Mouse (Mus musculus): ENCODE data around the gene Dusp5. TPM values are rescaled to one million over a fixed set of nuclear protein-coding genes. Genes with fewer than 3 reads are reported as not detected.

Gene Dusp5
- polyA plus RNA-seq, 1 experiment from 2014 or later = 8.2 TPM

GRCm38 (mm10) chr19:53534757-53535410 lies 6.0 kb downstream of the Dusp5 start:
- Histone ChIP-seq H3K36me3 (ENCODE audit: control insufficient read depth, insufficient read depth, low read length) (peaks cover 3% of the 10 kb centered on the region; the same call in 1 of the 2 replicates), H3K4me2 (ENCODE audit: low read length) (no peak overlapping the region), H3K27me3 (replicated peaks; ENCODE audit: control insufficient read depth, insufficient read depth, low read length) (peaks cover 21% of the 10 kb centered on the region), H3K9ac (ENCODE audit: low read depth, low read length) (no peak overlapping the region), H3K27ac (ENCODE audit: low read depth, low read length) (no peak overlapping the region), H3K4me3 (ENCODE audit: low read length) (no peak overlapping the region), H3K4me1 (ENCODE audit: control insufficient read depth, insufficient read depth, low read depth, low read length) (peaks cover 4% of the 10 kb centered on the region; the same call in 1 of the 2 replicates), H3K9me3 (ENCODE audit: control insufficient read depth, low read length) (no peaks in the 10 kb centered on the region)
- 0 out of 2 replicates have a peak, but pooled peaks have one; percentile 56 for ATAC-seq
- 37% methylated on average over 7 of the region's 7 CpGs for WGBS

GRCm38 (mm10) chr19:53535421-53535820 lies 6.5 kb downstream of the Dusp5 start:
- WGBS = 67% methylated on average over 5 of the region's 6 CpGs
- H3K27ac ChIP-seq (ENCODE audit: low read depth, low read length) = no peak overlapping the region
- H3K4me3 ChIP-seq (ENCODE audit: low read length) = no peak overlapping the region
- H3K4me2 ChIP-seq (ENCODE audit: low read length) = no peak overlapping the region
- no peak overlapping the region for H3K9ac ChIP-seq (ENCODE audit: low read depth, low read length)
- no peak for ATAC-seq
- H3K4me1 ChIP-seq (ENCODE audit: control insufficient read depth, insufficient read depth, low read depth, low read length) = no peaks in the 10 kb centered on the region; the same call in 1 of the 2 replicates
- peaks cover 17% of the 10 kb centered on the region for H3K27me3 ChIP-seq (replicated peaks; ENCODE audit: control insufficient read depth, insufficient read depth, low read length)
- H3K9me3 ChIP-seq (ENCODE audit: control insufficient read depth, low read length) = no peaks in the 10 kb centered on the region
- H3K36me3 ChIP-seq (ENCODE audit: control insufficient read depth, insufficient read depth, low read length) = peaks cover 3% of the 10 kb centered on the region; the same call in 1 of the 2 replicates

- no peak for ATAC-seq
- Histone ChIP-seq H3K4me1 (ENCODE audit: control insufficient read depth, insufficient read depth, low read depth, low read length) (no peaks in the 10 kb centered on the region), H3K36me3 (ENCODE audit: control insufficient read depth, insufficient read depth, low read length) (peaks cover 3% of the 10 kb centered on the region; the same call in 1 of the 2 replicates), H3K9me3 (ENCODE audit: control insufficient read depth, low read length) (no peaks in the 10 kb centered on the region), H3K9ac (ENCODE audit: low read depth, low read length) (no peak overlapping the region), H3K27me3 (replicated peaks; ENCODE audit: control insufficient read depth, insufficient read depth, low read length) (peaks cover 10% of the 10 kb centered on the region), H3K4me3 (ENCODE audit: low read length) (no peak overlapping the region), H3K27ac (ENCODE audit: low read depth, low read length) (no peak overlapping the region), H3K4me2 (ENCODE audit: low read length) (no peak overlapping the region)
- WGBS = 92% methylated on average over 6 of the region's 6 CpGs
Measured at GRCm38 (mm10) chr19:53536251-53536650, 7.3 kb downstream of the Dusp5 start.

- 88% methylated on average over 17 of the region's 17 CpGs for WGBS
- Histone ChIP-seq H3K27me3 (replicated peaks; ENCODE audit: control insufficient read depth, insufficient read depth, low read length) (peaks cover 3% of the 10 kb centered on the region), H3K4me1 (ENCODE audit: control insufficient read depth, insufficient read depth, low read depth, low read length) (no peaks in the 10 kb centered on the region), H3K4me3 (ENCODE audit: low read length) (no peak overlapping the region), H3K4me2 (ENCODE audit: low read length) (no peak overlapping the region), H3K9me3 (ENCODE audit: control insufficient read depth, low read length) (no peaks in the 10 kb centered on the region), H3K27ac (ENCODE audit: low read depth, low read length) (no peak overlapping the region), H3K36me3 (ENCODE audit: control insufficient read depth, insufficient read depth, low read length) (peaks cover 3% of the 10 kb centered on the region; the same call in 1 of the 2 replicates), H3K9ac (ENCODE audit: low read depth, low read length) (no peak overlapping the region)
- no peak for ATAC-seq
Measured at GRCm38 (mm10) chr19:53536731-53537666, 8.1 kb downstream of the Dusp5 start.

GRCm38 (mm10) chr19:53538024-53538423 lies 9.1 kb downstream of the Dusp5 start:
- Histone ChIP-seq H3K9ac (ENCODE audit: low read depth, low read length) (no peak overlapping the region), H3K4me3 (ENCODE audit: low read length) (no peak overlapping the region), H3K27ac (ENCODE audit: low read depth, low read length) (no peak overlapping the region), H3K4me1 (ENCODE audit: control insufficient read depth, insufficient read depth, low read depth, low read length) (no peaks in the 10 kb centered on the region), H3K9me3 (ENCODE audit: control insufficient read depth, low read length) (no peaks in the 10 kb centered on the region), H3K36me3 (ENCODE audit: control insufficient read depth, insufficient read depth, low read length) (peaks cover 3% of the 10 kb centered on the region; the same call in 1 of the 2 replicates), H3K4me2 (ENCODE audit: low read length) (no peak overlapping the region), H3K27me3 (replicated peaks; ENCODE audit: control insufficient read depth, insufficient read depth, low read length) (no peaks in the 10 kb centered on the region)
- ATAC-seq = no peak
- WGBS = 92% methylated on average over 11 of the region's 11 CpGs

- Histone ChIP-seq H3K4me2 (ENCODE audit: low read length) (no peak overlapping the region), H3K4me3 (ENCODE audit: low read length) (no peak overlapping the region), H3K27ac (ENCODE audit: low read depth, low read length) (no peak overlapping the region), H3K4me1 (ENCODE audit: control insufficient read depth, insufficient read depth, low read depth, low read length) (no peaks in the 10 kb centered on the region), H3K27me3 (replicated peaks; ENCODE audit: control insufficient read depth, insufficient read depth, low read length) (no peaks in the 10 kb centered on the region), H3K9me3 (ENCODE audit: control insufficient read depth, low read length) (no peaks in the 10 kb centered on the region), H3K9ac (ENCODE audit: low read depth, low read length) (no peak overlapping the region), H3K36me3 (ENCODE audit: control insufficient read depth, insufficient read depth, low read length) (peaks cover 3% of the 10 kb centered on the region; the same call in 1 of the 2 replicates)
- no peak for ATAC-seq
- WGBS = 78% methylated on average over 5 of the region's 5 CpGs
Measured at GRCm38 (mm10) chr19:53538796-53539195, 9.9 kb downstream of the Dusp5 start.

- Histone ChIP-seq H3K4me3 (ENCODE audit: low read length) (no peak overlapping the region), H3K27me3 (replicated peaks; ENCODE audit: control insufficient read depth, insufficient read depth, low read length) (no peaks in the 10 kb centered on the region), H3K4me1 (ENCODE audit: control insufficient read depth, insufficient read depth, low read depth, low read length) (no peaks in the 10 kb centered on the region), H3K9ac (ENCODE audit: low read depth, low read length) (no peak overlapping the region), H3K36me3 (ENCODE audit: control insufficient read depth, insufficient read depth, low read length) (peaks cover 3% of the 10 kb centered on the region; the same call in 1 of the 2 replicates), H3K4me2 (ENCODE audit: low read length) (no peak overlapping the region), H3K27ac (ENCODE audit: low read depth, low read length) (no peak overlapping the region), H3K9me3 (ENCODE audit: control insufficient read depth, low read length) (no peaks in the 10 kb centered on the region)
- 82% methylated on average over 3 of the region's 3 CpGs for WGBS
- ATAC-seq = no peak
Measured at GRCm38 (mm10) chr19:53539296-53539695, 10.4 kb downstream of the Dusp5 start.

- no peak overlapping the region for H3K4me3 ChIP-seq (ENCODE audit: low read length)
- no peak for ATAC-seq
- no peaks in the 10 kb centered on the region for H3K4me1 ChIP-seq (ENCODE audit: control insufficient read depth, insufficient read depth, low read depth, low read length)
- WGBS = 69% methylated on average over 5 of the region's 5 CpGs
- no peaks in the 10 kb centered on the region for H3K9me3 ChIP-seq (ENCODE audit: control insufficient read depth, low read length)
- H3K9ac ChIP-seq (ENCODE audit: low read depth, low read length) = no peak overlapping the region
- no peak overlapping the region for H3K4me2 ChIP-seq (ENCODE audit: low read length)
- H3K27ac ChIP-seq (ENCODE audit: low read depth, low read length) = no peak overlapping the region
- H3K36me3 ChIP-seq (ENCODE audit: control insufficient read depth, insufficient read depth, low read length) = no peaks in the 10 kb centered on the region
- no peaks in the 10 kb centered on the region for H3K27me3 ChIP-seq (replicated peaks; ENCODE audit: control insufficient read depth, insufficient read depth, low read length)
Measured at GRCm38 (mm10) chr19:53543602-53544001, 14.7 kb downstream of the Dusp5 start.

Measured in hindbrain, embryonic 16.5 days (tissue).